Mouse (Mus musculus): ENCODE data around the gene Mup12. TPM values are rescaled to one million over a fixed set of nuclear protein-coding genes. Genes with fewer than 3 reads are reported as not detected.
"Not testable (repeated sequence)": the region's sequence is repeated elsewhere in the genome, so short reads cannot be mapped to it uniquely, and the experiment has no call there.

The Mup12 gene
- not detected for total RNA-seq (2022)

DNA sequence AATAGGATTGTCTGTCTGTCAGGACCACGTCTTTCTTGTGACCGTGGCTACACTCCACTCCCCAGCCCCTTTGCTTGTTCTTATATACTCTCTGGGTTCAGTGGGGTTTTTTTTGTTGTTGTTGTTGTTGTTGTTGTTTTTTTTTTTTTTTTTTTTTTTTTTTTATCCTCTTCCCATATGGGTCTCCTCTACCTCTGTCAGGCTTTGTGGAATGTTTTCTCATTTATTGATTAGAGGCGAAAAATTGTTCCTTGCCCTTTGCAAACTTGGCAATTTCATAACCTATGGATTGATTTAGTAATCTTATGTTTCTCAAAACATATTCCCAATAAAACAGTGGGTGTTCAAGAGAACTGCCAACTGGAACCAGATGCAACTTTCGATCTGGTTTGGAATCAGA, at the start of gene Mup12:
Gene Mup12 (minus strand): TSS at position 101 of the 400 bp plus-strand sequence.
- DNase-seq (ENCODE audit: low spot score in 2 of 2): not testable (repeated sequence)

Other genes starting within 250 kb of the Mup12 start
- not detected for gene Mup1, start 239.4 kb downstream of the Mup12 start, total RNA-seq (2022)
- not detected for gene Mup10, start 159.1 kb downstream of the Mup12 start, total RNA-seq (2022)
- not detected for gene Mup11, start 78.9 kb downstream of the Mup12 start, total RNA-seq (2022)
- not detected for gene Mup22, start 80.1 kb upstream of the Mup12 start, total RNA-seq (2022)

Data from layer of hippocampus, adult 8-10 months (tissue).